Mouse (Mus musculus) midbrain, postnatal 0 days (tissue): Measurements from ENCODE around the gene Gm20388. TPM values are rescaled to one million over a fixed set of nuclear protein-coding genes. Genes with fewer than 3 reads are reported as not detected.
A peak's percentile ranks its signal among the peaks of the same experiment; 100 is the strongest.

Experiments
- ATAC-seq: fragments of 200-750 bp; cut with Nextera tagmentation; 2 replicates; pipeline ENCODE4 v1.8.0; 2017; ENCODE audit warnings: moderate number of reproducible peaks, mild to moderate bottlenecking, moderate TSS enrichment, moderate library complexity; ENCODE audit not compliant: low FRiP score
- DNase-seq: peaks from one replicate; pipeline ENCODE4 v3.0.0-alpha.2; 2015; ENCODE audit warnings: low spot score
- H3K27ac ChIP-seq: fragments of 300-500 bp; sonication (generic); 2 replicates; pipeline ENCODE4 v1.5.1; 2014; ENCODE audit warnings: low read depth, mild to moderate bottlenecking, low read length, mixed read lengths
- H3K27me3 ChIP-seq: fragments of 300-500 bp; sonication (generic); 2 replicates; pipeline ENCODE4 v1.6.1; 2014; ENCODE audit warnings: low read length, control low read depth, mixed read lengths; ENCODE audit not compliant: insufficient read depth
- H3K36me3 ChIP-seq: fragments of 300-500 bp; sonication (generic); 2 replicates; pipeline ENCODE4 v1.6.1; 2014; ENCODE audit warnings: low read length, control low read depth, mixed read lengths; ENCODE audit not compliant: insufficient read depth
- H3K4me1 ChIP-seq: fragments of 300-500 bp; sonication (generic); 2 replicates; pipeline ENCODE4 v1.6.1; 2014; ENCODE audit warnings: mild to moderate bottlenecking, control low read depth, antibody characterized with exemption, low read length, mixed read lengths; ENCODE audit not compliant: insufficient read depth
- H3K4me2 ChIP-seq: fragments of 300-500 bp; sonication (generic); 2 replicates; pipeline ENCODE4 v1.6.1; 2014; ENCODE audit warnings: low read depth, mild to moderate bottlenecking, low read length, mixed read lengths; ENCODE audit not compliant: poor library complexity, severe bottlenecking
- H3K4me3 ChIP-seq: fragments of 300-500 bp; sonication (generic); 2 replicates; pipeline ENCODE4 v1.5.1; 2014; ENCODE audit warnings: low read depth, mild to moderate bottlenecking, low read length, moderate library complexity
- H3K9ac ChIP-seq: fragments of 300-500 bp; sonication (generic); replicated peaks from 2 replicates; pipeline ENCODE4 v1.6.1; 2014; ENCODE audit warnings: mild to moderate bottlenecking, low read length, moderate library complexity, mixed read lengths; ENCODE audit not compliant: poor library complexity, severe bottlenecking
- H3K9me3 ChIP-seq: fragments of 300-500 bp; sonication (generic); 2 replicates; pipeline ENCODE4 v1.6.1; 2016; ENCODE audit warnings: low read length, control low read depth
- CTCF ChIP-seq: IDR thresholded peaks from 2 replicates; pipeline ENCODE4 v1.5.1; 2016; ENCODE audit warnings: antibody characterized with exemption, mild to moderate bottlenecking
- WGBS: fragments of 180-500 bp; shearing (Covaris S2); extraction: QIAGEN DNeasy Blood & Tissue Kit; methylation state at CpG from one replicate; pipeline ENCODE4 v1.1.7; 2014; 5-methylcytosine and 5-hydroxymethylcytosine counted together
- polyA plus RNA-seq: library from polyadenylated mRNA; unstranded; fragments of >200 nt; fragmentation: Nextera tagmentation; extraction: Ambion mirVana; gene quantifications from 2 replicates; pipeline ENCODE4 v1.2.1, GENCODE M21; 2015
- total RNA-seq: library from RNA; depleted of rRNA; stranded (reverse); fragments of >200 nt; gene quantifications from 2 replicates; pipeline ENCODE4 v1.2.3, GENCODE M21; 2014

Gene Gm20388
- total and polyA plus RNA-seq, 2 experiments from 2014 or later: 74.2 TPM; not detected in 1

- no peaks in the 10 kb centered on the region for H3K9me3 ChIP-seq
- ATAC-seq (no peak), DNase-seq (no peak)
- no peaks in the 10 kb centered on the region for H3K4me1 ChIP-seq
- no peak overlapping the region for H3K4me3 ChIP-seq
- no peaks in the 10 kb centered on the region for H3K27me3 ChIP-seq
- TF ChIP-seq CTCF: no peak
- peaks cover 44% of the 10 kb centered on the region for H3K36me3 ChIP-seq
- 78% methylated on average over 7 of the region's 7 CpGs for WGBS
- H3K27ac ChIP-seq: peak overlapping the region; percentile 26; the same call in 1 of the 2 replicates
- H3K4me2 ChIP-seq: no peak overlapping the region
- no peak overlapping the region for H3K9ac ChIP-seq
Observed at GRCm38 (mm10) chr8:120656322-120657052, 745.8 kb downstream of the Gm20388 start.

GRCm38 (mm10) chr8:120657415-120657814 is 746.8 kb downstream of the Gm20388 start:
- TF ChIP-seq CTCF: no peak
- no peaks in the 10 kb centered on the region for H3K27me3 ChIP-seq
- no peaks in the 10 kb centered on the region for H3K4me1 ChIP-seq
- DNase-seq (peak; percentile 55), ATAC-seq (peak; percentile 50; the same call in 1 of the 2 replicates)
- WGBS: 71% methylated on average over 8 of the region's 8 CpGs
- H3K27ac ChIP-seq: no peak overlapping the region; the same call in 1 of the 2 replicates
- H3K36me3 ChIP-seq: peaks cover 44% of the 10 kb centered on the region
- no peak overlapping the region for H3K4me3 ChIP-seq
- H3K4me2 ChIP-seq: no peak overlapping the region
- no peak overlapping the region for H3K9ac ChIP-seq
- no peaks in the 10 kb centered on the region for H3K9me3 ChIP-seq

- Histone ChIP-seq H3K4me1 (peaks cover 21% of the 10 kb centered on the region), H3K9ac (no peak overlapping the region), H3K36me3 (peaks cover 4% of the 10 kb centered on the region; the same call in 1 of the 2 replicates), H3K27me3 (no peaks in the 10 kb centered on the region), H3K4me2 (no peak overlapping the region), H3K9me3 (no peaks in the 10 kb centered on the region), H3K27ac (no peak overlapping the region), H3K4me3 (no peak overlapping the region)
- ATAC-seq: no peak
- no peak for DNase-seq
- TF ChIP-seq CTCF: peak; percentile 8; the same call in 1 of the 2 replicates
- WGBS: 76% methylated on average over 6 of the region's 6 CpGs
Observed at GRCm38 (mm10) chr8:120664566-120664965, 753.9 kb downstream of the Gm20388 start.

GRCm38 (mm10) chr8:120665726-120666455 is 755.2 kb downstream of the Gm20388 start:
- peaks cover 11% of the 10 kb centered on the region for H3K36me3 ChIP-seq
- 0 out of 2 replicates have a peak overlapping the region, but pooled peaks have one; percentile 87 for H3K9ac ChIP-seq
- peak overlapping the region; percentile 78 for H3K4me2 ChIP-seq
- 72% methylated on average over 3 of the region's 3 CpGs for WGBS
- no peak for DNase-seq
- TF ChIP-seq CTCF: peak; percentile 50
- H3K4me3 ChIP-seq: peak overlapping the region; percentile 97; the same call in 1 of the 2 replicates
- H3K27ac ChIP-seq: no peak overlapping the region
- no peak for ATAC-seq
- peaks cover 21% of the 10 kb centered on the region for H3K4me1 ChIP-seq
- H3K27me3 ChIP-seq: no peaks in the 10 kb centered on the region
- no peaks in the 10 kb centered on the region for H3K9me3 ChIP-seq

GRCm38 (mm10) chr8:120666807-120667470 is 756.3 kb downstream of the Gm20388 start:
- 2% methylated on average over 17 of the region's 17 CpGs for WGBS
- H3K27ac ChIP-seq: peak overlapping the region; percentile 90

More at GRCm38 (mm10) chr8:120666807-120667470, 756.3 kb downstream of the Gm20388 start:
- Histone ChIP-seq H3K36me3 (peaks cover 19% of the 10 kb centered on the region), H3K4me3 (peak overlapping the region; percentile 97), H3K9ac (peak overlapping the region; percentile 87), H3K27me3 (no peaks in the 10 kb centered on the region), H3K9me3 (no peaks in the 10 kb centered on the region), H3K4me1 (peaks cover 21% of the 10 kb centered on the region), H3K4me2 (peak overlapping the region; percentile 78)
- TF ChIP-seq CTCF: no peak
- no peak for ATAC-seq
- no peak for DNase-seq
